Mouse (Mus musculus) kidney, postnatal 0 days (tissue): ENCODE measurements around the gene Emx1. TPM values are rescaled to one million over a fixed set of nuclear protein-coding genes. Genes with fewer than 3 reads are reported as not detected.

Source experiments
- ATAC-seq: fragments of 200-750 bp; cut with Nextera tagmentation; replicated peaks from 2 replicates; pipeline ENCODE4 v1.8.0; 2017; ENCODE audit warnings: low read depth, moderate number of reproducible peaks, moderate TSS enrichment, moderate library complexity; ENCODE audit not compliant: low FRiP score
- DNase-seq: peaks from one replicate; pipeline ENCODE4 v3.0.0-alpha.2; 2016; ENCODE audit warnings: low spot score
- H3K27ac ChIP-seq: fragments of 300-500 bp; sonication (generic); 2 replicates; pipeline ENCODE4 v1.5.1; 2014; ENCODE audit warnings: mild to moderate bottlenecking
- H3K27me3 ChIP-seq: fragments of 300-500 bp; sonication (generic); 2 replicates; pipeline ENCODE4 v1.6.1; 2014; ENCODE audit warnings: low read length, mixed read lengths; ENCODE audit not compliant: insufficient read depth
- H3K36me3 ChIP-seq: fragments of 300-500 bp; sonication (generic); 2 replicates; pipeline ENCODE4 v1.6.1; 2014; ENCODE audit warnings: low read length, mixed read lengths; ENCODE audit not compliant: insufficient read depth
- H3K4me1 ChIP-seq: fragments of 300-500 bp; sonication (generic); replicated peaks from 2 replicates; pipeline ENCODE4 v1.6.1; 2014; ENCODE audit warnings: antibody characterized with exemption, low read length, mixed read lengths; ENCODE audit not compliant: insufficient read depth
- H3K4me2 ChIP-seq: fragments of 300-500 bp; sonication (generic); 2 replicates; pipeline ENCODE4 v1.6.1; 2014; ENCODE audit warnings: mild to moderate bottlenecking, low read length, moderate library complexity, mixed read lengths
- H3K4me3 ChIP-seq: fragments of 300-500 bp; sonication (generic); replicated peaks from 2 replicates; pipeline ENCODE4 v1.5.1; 2014; ENCODE audit warnings: low read depth, low read length
- H3K9ac ChIP-seq: fragments of 300-500 bp; sonication (generic); 2 replicates; pipeline ENCODE4 v1.6.1; 2014; ENCODE audit warnings: low read depth, low read length
- H3K9me3 ChIP-seq: fragments of 300-500 bp; sonication (generic); replicated peaks from 2 replicates; pipeline ENCODE4 v1.6.1; 2016; ENCODE audit warnings: low read length, inconsistent platforms, mixed read lengths
- CTCF ChIP-seq: IDR thresholded peaks from 2 replicates; pipeline ENCODE4 v1.5.1; 2016; ENCODE audit warnings: antibody characterized with exemption, low read depth, mild to moderate bottlenecking, moderate library complexity
- WGBS: fragments of 180-500 bp; shearing (Covaris S2); extraction: QIAGEN DNeasy Blood & Tissue Kit; methylation state at CpG from one replicate; pipeline ENCODE4 v1.1.7; 2014; 5-methylcytosine and 5-hydroxymethylcytosine counted together
- polyA plus RNA-seq: library from polyadenylated mRNA; unstranded; fragments of >200 nt; fragmentation: Nextera tagmentation; extraction: Ambion mirVana; gene quantifications from 2 replicates; pipeline ENCODE4 v1.2.1, GENCODE M21; 2015

The Emx1 gene
- polyA plus RNA-seq, 1 experiment from 2014 or later = 40.2 TPM

GRCm38 (mm10) chr6:85249821-85250220 is 62.6 kb downstream of the Emx1 start:
- 76% methylated on average over 9 of the region's 9 CpGs for WGBS
- ATAC-seq = no peak
- TF ChIP-seq CTCF = no peak

GRCm38 (mm10) chr6:85250811-85251241 is 63.6 kb downstream of the Emx1 start:
- Histone ChIP-seq H3K4me2 (no peak overlapping the region), H3K4me1 (0 out of 2 replicates have a peak, but pooled peaks cover 2% of the 10 kb centered on the region), H3K9me3 (no peaks in the 10 kb centered on the region), H3K9ac (no peak overlapping the region; the same call in 1 of the 2 replicates), H3K27me3 (no peaks in the 10 kb centered on the region), H3K4me3 (no peak overlapping the region), H3K36me3 (no peaks in the 10 kb centered on the region), H3K27ac (no peak overlapping the region)
- ATAC-seq (no peak), DNase-seq (no peak)
- TF ChIP-seq CTCF = no peak
- WGBS = 56% methylated on average over 6 of the region's 6 CpGs

More at GRCm38 (mm10) chr6:85249821-85250220, 62.6 kb downstream of the Emx1 start:
- Histone ChIP-seq H3K27me3 (no peaks in the 10 kb centered on the region), H3K4me3 (no peak overlapping the region), H3K27ac (no peak overlapping the region), H3K9ac (no peak overlapping the region), H3K9me3 (no peaks in the 10 kb centered on the region), H3K4me2 (no peak overlapping the region), H3K4me1 (no peaks in the 10 kb centered on the region), H3K36me3 (no peaks in the 10 kb centered on the region)
- DNase-seq = no peak

GRCm38 (mm10) chr6:85252251-85253058 is 65.2 kb downstream of the Emx1 start:
- Histone ChIP-seq H3K36me3 (no peaks in the 10 kb centered on the region), H3K9me3 (no peaks in the 10 kb centered on the region), H3K9ac (no peak overlapping the region), H3K4me2 (no peak overlapping the region), H3K27ac (peak overlapping the region; percentile 80), H3K4me3 (no peak overlapping the region), H3K4me1 (0 out of 2 replicates have a peak, but pooled peaks cover 2% of the 10 kb centered on the region), H3K27me3 (no peaks in the 10 kb centered on the region)
- 50% methylated on average over 17 of the region's 17 CpGs for WGBS
- DNase-seq = no peak
- 0 out of 2 replicates have a peak, but pooled peaks have one; percentile 5 for TF ChIP-seq CTCF
- ATAC-seq = no peak

GRCm38 (mm10) chr6:85253275-85253674 is 66.0 kb downstream of the Emx1 start:
- Histone ChIP-seq H3K4me1 (0 out of 2 replicates have a peak, but pooled peaks cover 2% of the 10 kb centered on the region), H3K36me3 (no peaks in the 10 kb centered on the region), H3K27ac (peak overlapping the region; percentile 80), H3K27me3 (no peaks in the 10 kb centered on the region), H3K9ac (no peak overlapping the region), H3K9me3 (no peaks in the 10 kb centered on the region), H3K4me2 (no peak overlapping the region), H3K4me3 (no peak overlapping the region)
- ATAC-seq = no peak; the same call in 1 of the 2 replicates
- WGBS = 72% methylated on average over 3 of the region's 3 CpGs
- no peak for DNase-seq
- TF ChIP-seq CTCF = peak; percentile 48; the same call in 1 of the 2 replicates

Other genes with a start within 250 kb of the Emx1 start
- gene Exoc6b, start 117.9 kb upstream of the Emx1 start, polyA plus RNA-seq = 16.7 and 17.1 TPM in 2 replicates
- 78.8 and 83.7 TPM in 2 replicates for gene Spr, start 49.7 kb upstream of the Emx1 start, polyA plus RNA-seq
- gene Sfxn5, start 146.0 kb downstream of the Emx1 start, polyA plus RNA-seq = 12.9 and 15.7 TPM in 2 replicates
- 21.0 and 21.2 TPM in 2 replicates for gene Rab11fip5, start 187.2 kb downstream of the Emx1 start, polyA plus RNA-seq
- not detected in 2 replicates for gene Noto, start 236.4 kb downstream of the Emx1 start, polyA plus RNA-seq
- gene Smyd5, start 244.6 kb downstream of the Emx1 start, polyA plus RNA-seq = 34.6 and 38.7 TPM in 2 replicates